Comparison of ENCODE assay signal across 8 mouse cellular contexts in genomic region chr17:86300774-86301595, GRCm38 (mm10).
DNase-seq lines count a peak whose midpoint lies in the region; ATAC-seq and TF ChIP-seq lines count a peak whose summit lies in the region.

No protein-coding gene starts in this region.

- ATAC-seq in kidney, postnatal 0 days (replicated peaks; ENCODE audit: low FRiP score, low read depth): peak; percentile 41; the same call in 1 of the 2 replicates
- peak; percentile 87 for ATAC-seq in liver, embryonic 15.5 days (ENCODE audit: insufficient read depth)

- DNase-seq in CD4-positive helper T cell, adult 2 months (ENCODE audit: low read depth, low spot score): peak; percentile 86
- peak; percentile 59 for DNase-seq in MN1 (ENCODE audit: low spot score)
- DNase-seq in frontal cortex, postnatal 36 days (ENCODE audit: low spot score in 2 of 2): peak; percentile 68 to 84
- peak; percentile 78 for DNase-seq in kidney, postnatal 0 days (ENCODE audit: low spot score)
- peak; percentile 78 to 89 for DNase-seq in right cerebral cortex, postnatal 10 days (ENCODE audit: low spot score in 2 of 2)
- DNase-seq in urinary bladder, adult 2 months (ENCODE audit: low spot score): no peak
- no peak for DNase-seq in cerebellum, adult 9-10 months

- H3K4me1 ChIP-seq in kidney, postnatal 0 days (replicated peaks; ENCODE audit: insufficient read depth, low read length): peaks cover 28% of the 10 kb centered on the region
- peaks cover 51% of the 10 kb centered on the region for H3K4me1 ChIP-seq in liver, embryonic 15.5 days (replicated peaks)

- H3K36me3 ChIP-seq in kidney, postnatal 0 days (ENCODE audit: insufficient read depth, low read length): no peaks in the 10 kb centered on the region
- no peaks in the 10 kb centered on the region for H3K36me3 ChIP-seq in liver, embryonic 15.5 days (replicated peaks)

- no peak overlapping the region for H3K4me3 ChIP-seq in kidney, postnatal 0 days (replicated peaks; ENCODE audit: low read depth, low read length)
- peak overlapping the region; percentile 55 for H3K4me3 ChIP-seq in liver, embryonic 15.5 days (replicated peaks)

- H3K27me3 ChIP-seq in kidney, postnatal 0 days (ENCODE audit: insufficient read depth, low read length): no peaks in the 10 kb centered on the region
- H3K27me3 ChIP-seq in liver, embryonic 15.5 days: no peaks in the 10 kb centered on the region; the same call in 1 of the 2 replicates

- WGBS in kidney, postnatal 0 days: 30% methylated on average over 22 of the region's 22 CpGs
- 17% methylated on average over 22 of the region's 22 CpGs for WGBS in liver, embryonic 15.5 days (ENCODE audit: insufficient replicate concordance)

- no peaks in the 10 kb centered on the region for H3K9me3 ChIP-seq in kidney, postnatal 0 days (replicated peaks; ENCODE audit: low read length)
- H3K9me3 ChIP-seq in liver, embryonic 15.5 days (replicated peaks): no peaks in the 10 kb centered on the region

- peak overlapping the region; percentile 44 for H3K4me2 ChIP-seq in kidney, postnatal 0 days (ENCODE audit: low read length)
- peak overlapping the region; percentile 81 for H3K4me2 ChIP-seq in liver, embryonic 15.5 days

- 0 out of 2 replicates have a peak overlapping the region, but pooled peaks have one; percentile 23 for H3K9ac ChIP-seq in kidney, postnatal 0 days (ENCODE audit: low read depth, low read length)
- H3K9ac ChIP-seq in liver, embryonic 15.5 days: peak overlapping the region; percentile 56

- no peak for TF ChIP-seq CTCF in kidney, postnatal 0 days (IDR thresholded peaks at IDR 0.05; ENCODE audit: low read depth)

- peak overlapping the region; percentile 82 for H3K27ac ChIP-seq in kidney, postnatal 0 days
- H3K27ac ChIP-seq in liver, embryonic 15.5 days (replicated peaks): peak overlapping the region; percentile 89

Comparison
In these comparisons a context has a peak if more than half of its experiments do, and no peak if none do; other contexts are left out.
1. DNase-seq: peak in CD4-positive helper T cell, adult 2 months (single experiment), MN1 (single experiment), frontal cortex, postnatal 36 days (2 of 2), kidney, postnatal 0 days (single experiment) and right cerebral cortex, postnatal 10 days (2 of 2); none in urinary bladder, adult 2 months (single experiment) and cerebellum, adult 9-10 months (single experiment).